ENCODE assay signal across 16 mouse cellular contexts in genomic region chr14:77004740-77005139, GRCm38 (mm10). TPM values are rescaled to one million over a fixed set of nuclear protein-coding genes. Genes with fewer than 3 reads are reported as not detected.
A peak's percentile ranks its signal among the peaks of the same experiment; 100 is the strongest.
DNase-seq lines count a peak whose midpoint lies in the region; ATAC-seq lines count a peak whose summit lies in the region.
"Had no signal": no experiment of that assay in that cellular context is flagged by ENCODE, and none has a peak within 500 bp of the region (broad histone marks: within the 10 kb centered on the region; RNA-seq: fewer than 3 reads in every experiment).

No protein-coding gene starts in this region.

- H3K27me3 ChIP-seq in midbrain, embryonic 10.5 days (ENCODE audit: low read depth, poor library complexity, severe bottlenecking) = no peaks in the 10 kb centered on the region
- H3K27me3 ChIP-seq in midbrain, embryonic 14.5 days (ENCODE audit: control insufficient read depth, insufficient read depth, low read length) = no peaks in the 10 kb centered on the region
- no peaks in the 10 kb centered on the region for H3K27me3 ChIP-seq in stomach, embryonic 16.5 days (ENCODE audit: control insufficient read depth, insufficient read depth, low read length)
- H3K27me3 ChIP-seq: embryonic facial prominence, embryonic 12.5 days; forebrain, embryonic 15.5 days; midbrain, embryonic 13.5 days had no signal

- no peak overlapping the region for H3K9ac ChIP-seq in midbrain, embryonic 14.5 days (replicated peaks; ENCODE audit: low read length)
- no peak overlapping the region for H3K9ac ChIP-seq in stomach, embryonic 16.5 days (ENCODE audit: low read length)
- H3K9ac ChIP-seq: embryonic facial prominence, embryonic 12.5 days; forebrain, embryonic 15.5 days; liver, embryonic 14.5 days; midbrain, embryonic 13.5 days had no signal

- peak; percentile 69 for ATAC-seq in frontal cortex, adult (ENCODE audit: low TSS enrichment)
- ATAC-seq in midbrain, embryonic 14.5 days (ENCODE audit: low FRiP score, low TSS enrichment) = no peak
- peak; percentile 50; the same call in 1 of the 2 replicates for ATAC-seq in stomach, embryonic 16.5 days (ENCODE audit: insufficient read depth, low FRiP score)
- ATAC-seq: forebrain, embryonic 15.5 days; midbrain, embryonic 13.5 days had no signal

- 79% methylated on average over 8 of the region's 8 CpGs for WGBS in midbrain, embryonic 10.5 days
- 71% methylated on average over 8 of the region's 8 CpGs for WGBS in midbrain, embryonic 14.5 days
- 36% methylated on average over 8 of the region's 8 CpGs for WGBS in stomach, embryonic 16.5 days

- H3K4me3 ChIP-seq in midbrain, embryonic 10.5 days = no peak overlapping the region
- no peak overlapping the region for H3K4me3 ChIP-seq in midbrain, embryonic 14.5 days (replicated peaks; ENCODE audit: low read depth, low read length)
- H3K4me3 ChIP-seq in stomach, embryonic 16.5 days (replicated peaks; ENCODE audit: low read length) = no peak overlapping the region
- H3K4me3 ChIP-seq: embryonic facial prominence, embryonic 12.5 days; forebrain, embryonic 15.5 days; midbrain, embryonic 13.5 days had no signal

- peaks cover 13% of the 10 kb centered on the region for H3K4me1 ChIP-seq in midbrain, embryonic 10.5 days
- no peaks in the 10 kb centered on the region for H3K4me1 ChIP-seq in midbrain, embryonic 14.5 days (ENCODE audit: control insufficient read depth, insufficient read depth, low read length)
- H3K4me1 ChIP-seq in stomach, embryonic 16.5 days (ENCODE audit: control insufficient read depth, insufficient read depth, low read length) = peaks cover 10% of the 10 kb centered on the region; the same call in 1 of the 2 replicates
- H3K4me1 ChIP-seq: midbrain, embryonic 13.5 days had no signal

- H3K4me2 ChIP-seq in midbrain, embryonic 14.5 days (ENCODE audit: low read length) = no peak overlapping the region
- H3K4me2 ChIP-seq in stomach, embryonic 16.5 days (ENCODE audit: low read depth, low read length) = no peak overlapping the region
- H3K4me2 ChIP-seq: embryonic facial prominence, embryonic 12.5 days; forebrain, embryonic 15.5 days; midbrain, embryonic 13.5 days had no signal

- H3K36me3 ChIP-seq in midbrain, embryonic 10.5 days = no peaks in the 10 kb centered on the region
- H3K36me3 ChIP-seq in midbrain, embryonic 14.5 days (ENCODE audit: control insufficient read depth, insufficient read depth, low read length) = no peaks in the 10 kb centered on the region
- H3K36me3 ChIP-seq in stomach, embryonic 16.5 days (ENCODE audit: control insufficient read depth, insufficient read depth, low read length) = no peaks in the 10 kb centered on the region
- H3K36me3 ChIP-seq: embryonic facial prominence, embryonic 12.5 days; forebrain, embryonic 15.5 days; midbrain, embryonic 13.5 days had no signal

- DNase-seq in frontal cortex, postnatal 10 days (ENCODE audit: low spot score in 2 of 2) = no peak
- DNase-seq in midbrain, embryonic 10.5 days (ENCODE audit: low spot score) = no peak
- no peak for DNase-seq in midbrain, embryonic 14.5 days
- peak; percentile 10 for DNase-seq in kidney, postnatal 14 days
- no peak for DNase-seq in layer of hippocampus, adult 8-10 months (ENCODE audit: low spot score in 2 of 2)
- DNase-seq in gastrocnemius, adult 18-20 months (ENCODE audit: low spot score) = no peak
- DNase-seq: adrenal gland, postnatal 25 days; cerebellum, adult 2 months; heart, postnatal 10 days; left cerebral cortex, postnatal 4 days had no signal

- no peaks in the 10 kb centered on the region for H3K9me3 ChIP-seq in midbrain, embryonic 10.5 days (replicated peaks)
- no peaks in the 10 kb centered on the region for H3K9me3 ChIP-seq in midbrain, embryonic 14.5 days (ENCODE audit: control insufficient read depth, low read length)
- H3K9me3 ChIP-seq in stomach, embryonic 16.5 days (replicated peaks; ENCODE audit: control insufficient read depth, low read length) = no peaks in the 10 kb centered on the region
- H3K9me3 ChIP-seq: embryonic facial prominence, embryonic 12.5 days; forebrain, embryonic 15.5 days; midbrain, embryonic 13.5 days had no signal

- 0 out of 2 replicates have a peak overlapping the region, but pooled peaks have one; percentile 2 for H3K27ac ChIP-seq in midbrain, embryonic 10.5 days (replicated peaks)
- no peak overlapping the region for H3K27ac ChIP-seq in midbrain, embryonic 14.5 days (replicated peaks; ENCODE audit: low read depth, low read length)
- H3K27ac ChIP-seq in stomach, embryonic 16.5 days (ENCODE audit: low read length) = peak overlapping the region; percentile 56; the same call in 1 of the 2 replicates
- H3K27ac ChIP-seq: embryonic facial prominence, embryonic 12.5 days; forebrain, embryonic 15.5 days; liver, embryonic 14.5 days; midbrain, embryonic 13.5 days had no signal

RNA-seq across cellular contexts. Expression of gene Ccdc122, which starts 31.8 kb away (rescaled TPM):
- 0.93 and 0.96 TPM in 2 replicates for polyA plus RNA-seq in midbrain, embryonic 10.5 days (2016; fragmentation: Nextera tagmentation; extraction: Ambion mirVana)
- 0.43 and 0.54 TPM in 2 replicates for polyA plus RNA-seq in midbrain, embryonic 14.5 days (2014; fragmentation: Nextera tagmentation; extraction: Ambion mirVana)
- 3.9 and 5.2 TPM in 2 replicates for polyA plus RNA-seq in stomach, embryonic 16.5 days (2015; fragmentation: Nextera tagmentation; extraction: Ambion mirVana)
- 1 to 10 TPM in 3 of 4 experiments, under 1 TPM in 1; 0.91 to 2.9 (median 1.8) TPM for total RNA-seq in layer of hippocampus, adult 8-10 months (2022)
- 1 to 10 TPM; 1.3 to 2.1 TPM for total RNA-seq in gastrocnemius, adult 18-20 months (2021)

RNA-seq across cellular contexts. Expression of gene Lacc1, which starts 32.0 kb away (rescaled TPM):
- polyA plus RNA-seq in midbrain, embryonic 10.5 days (2016; fragmentation: Nextera tagmentation; extraction: Ambion mirVana) = 3.2 and 3.8 TPM in 2 replicates
- 1.0 and 1.8 TPM in 2 replicates for polyA plus RNA-seq in midbrain, embryonic 14.5 days (2014; fragmentation: Nextera tagmentation; extraction: Ambion mirVana)
- 7.4 and 8.3 TPM in 2 replicates for polyA plus RNA-seq in stomach, embryonic 16.5 days (2015; fragmentation: Nextera tagmentation; extraction: Ambion mirVana)
- total RNA-seq in layer of hippocampus, adult 8-10 months (2022) = 1 to 10 TPM; 4.6 to 8.5 (median 6.1) TPM
- total RNA-seq in gastrocnemius, adult 18-20 months (2021) = under 1 TPM; 0.68 to 0.95 TPM
